Mouse (Mus musculus) kidney, adult 18-20 months (tissue): ENCODE data around the gene Tnfrsf17.
A peak's percentile ranks its signal among the peaks of the same experiment; 100 is the strongest.
"Not testable (repeated sequence)": the region's sequence is repeated elsewhere in the genome, so short reads cannot be mapped to it uniquely, and the experiment has no call there.

Source experiments
- DNase-seq: peaks from one replicate; pipeline ENCODE4 v3.0.0; 2021

Gene Tnfrsf17

GRCm38 (mm10) chr16:11313512-11313911 is at the start of gene Tnfrsf17:
TSS of gene Tnfrsf17 (plus strand) at chr16:11313812.
- DNase-seq: no peak

GRCm38 (mm10) chr16:11266556-11266955 is 47.1 kb upstream of the Tnfrsf17 start:
- DNase-seq: peak; percentile 53

GRCm38 (mm10) chr16:11269808-11270207 is 43.8 kb upstream of the Tnfrsf17 start:
- DNase-seq: no peak

GRCm38 (mm10) chr16:11270642-11271041 is 43.0 kb upstream of the Tnfrsf17 start:
- no peak for DNase-seq

- DNase-seq: no peak
Measured at GRCm38 (mm10) chr16:11271073-11271472, 42.5 kb upstream of the Tnfrsf17 start.

- no peak for DNase-seq
Measured at GRCm38 (mm10) chr16:11276888-11277287, 36.7 kb upstream of the Tnfrsf17 start.

- no peak for DNase-seq
Measured at GRCm38 (mm10) chr16:11278778-11279177, 34.8 kb upstream of the Tnfrsf17 start.

GRCm38 (mm10) chr16:11282655-11283232 is 30.9 kb upstream of the Tnfrsf17 start:
- DNase-seq: no peak

GRCm38 (mm10) chr16:11284881-11285280 is 28.7 kb upstream of the Tnfrsf17 start:
- DNase-seq: no peak

- DNase-seq: no peak
Measured at GRCm38 (mm10) chr16:11285949-11286348, 27.7 kb upstream of the Tnfrsf17 start.

- DNase-seq: not testable (repeated sequence)
Measured at GRCm38 (mm10) chr16:11288873-11289272, 24.7 kb upstream of the Tnfrsf17 start.

- not testable (repeated sequence) for DNase-seq
Measured at GRCm38 (mm10) chr16:11295583-11295982, 18.0 kb upstream of the Tnfrsf17 start.

- peak; percentile 23 for DNase-seq
Measured at GRCm38 (mm10) chr16:11297700-11298099, 15.9 kb upstream of the Tnfrsf17 start.

GRCm38 (mm10) chr16:11303741-11304140 is 9.9 kb upstream of the Tnfrsf17 start:
- DNase-seq: no peak

- no peak for DNase-seq
Measured at GRCm38 (mm10) chr16:11305531-11305930, 8.1 kb upstream of the Tnfrsf17 start.

- no peak for DNase-seq
Measured at GRCm38 (mm10) chr16:11315786-11316320, 2.2 kb downstream of the Tnfrsf17 start.

GRCm38 (mm10) chr16:11316748-11317147 is 3.1 kb downstream of the Tnfrsf17 start:
- no peak for DNase-seq

GRCm38 (mm10) chr16:11317324-11317723 is 3.7 kb downstream of the Tnfrsf17 start:
- no peak for DNase-seq

GRCm38 (mm10) chr16:11322409-11323323 is 9.1 kb downstream of the Tnfrsf17 start, which contains the start of gene Snx29:
TSS of gene Snx29 (plus strand) at chr16:11322908.
- DNase-seq: peak; percentile 99

GRCm38 (mm10) chr16:11323324-11324051 is 9.9 kb downstream of the Tnfrsf17 start:
- DNase-seq: peak; percentile 62

GRCm38 (mm10) chr16:11330081-11330800 is 16.6 kb downstream of the Tnfrsf17 start:
- DNase-seq: no peak

GRCm38 (mm10) chr16:11331030-11331429 is 17.4 kb downstream of the Tnfrsf17 start:
- no peak for DNase-seq
